Mouse (Mus musculus) liver, postnatal 0 days (tissue): ENCODE measurements around the gene Gm826.

ENCODE experiments used
- CTCF ChIP-seq: sonication (generic); IDR thresholded peaks from 2 replicates; pipeline ENCODE4 v1.5.1; 2016; ENCODE audit warnings: antibody characterized with exemption, low read depth
- EP300 ChIP-seq: IDR thresholded peaks from 2 replicates; pipeline ENCODE4 v1.6.1; 2016; ENCODE audit warnings: antibody characterized with exemption, low read depth, mild to moderate bottlenecking

- TF ChIP-seq EP300 (no peak), CTCF (no peak)
Observed at GRCm38 (mm10) chr2:160305070-160305469, 28.9 kb downstream of the Gm826 start.
